Mouse (Mus musculus) MEL (cell line): ENCODE results near the gene Nup93. TPM values are rescaled to one million over a fixed set of nuclear protein-coding genes. Genes with fewer than 3 reads are reported as not detected.

Experiments used
- DNase-seq: peaks from one replicate; pipeline ENCODE4 v3.0.0; 2011; ENCODE audit warnings: low read depth, low spot score
- H3K27ac ChIP-seq: 2 replicates; pipeline ENCODE4 v1.5.1; 2012; ENCODE audit warnings: low read depth, mild to moderate bottlenecking, control low read depth, low read length, moderate library complexity; ENCODE audit not compliant: control insufficient read depth
- H3K27me3 ChIP-seq, 2 experiments: fragments of 150-350 bp in 1 of 2; sonication (generic) in 1 of 2; 2 replicates each; pipeline ENCODE4 v1.6.1; 2012; ENCODE audit warnings: low read length in 2 of 2, mild to moderate bottlenecking in 2 of 2, improper control_type of control experiment in 1 of 2, moderate library complexity in 1 of 2; ENCODE audit not compliant: insufficient read depth in 2 of 2, control insufficient read depth in 1 of 2
- H3K36me3 ChIP-seq, 2 experiments: 2 replicates each; pipeline ENCODE4 v1.6.1; 2012 to 2014; ENCODE audit warnings: low read length in 2 of 2, improper control_type of control experiment in 1 of 2, inconsistent platforms in 1 of 2, mild to moderate bottlenecking in 1 of 2; ENCODE audit not compliant: insufficient read depth in 2 of 2, control insufficient read depth in 1 of 2
- H3K4me1 ChIP-seq, 2 experiments: fragments of 150-350 bp in 1 of 2; sonication (generic) in 1 of 2; 2 replicates each; pipeline ENCODE4 v1.6.1; 2012; ENCODE audit warnings: low read length in 2 of 2, improper control_type of control experiment in 1 of 2, mild to moderate bottlenecking in 1 of 2; ENCODE audit not compliant: insufficient read depth in 2 of 2, control insufficient read depth in 1 of 2
- H3K4me3 ChIP-seq, 2 experiments: fragments of 150-350 bp in 1 of 2; sonication (generic) in 1 of 2; 2 replicates each; pipeline ENCODE4 v1.5.1; 2012; ENCODE audit warnings: low read depth in 2 of 2, low read length in 2 of 2, mild to moderate bottlenecking in 2 of 2, moderate library complexity in 2 of 2, control low read depth in 1 of 2, improper control_type of control experiment in 1 of 2; ENCODE audit not compliant: control insufficient read depth in 1 of 2, insufficient read depth in 1 of 2
- H3K79me2 ChIP-seq: 2 replicates; pipeline ENCODE4 v1.6.1; 2012; ENCODE audit warnings: mild to moderate bottlenecking, low read length, moderate library complexity; ENCODE audit not compliant: control insufficient read depth, poor library complexity, insufficient read depth
- H3K9ac ChIP-seq: 2 replicates; pipeline ENCODE4 v1.6.1; 2012; ENCODE audit warnings: low read depth, mild to moderate bottlenecking, control low read depth, low read length, moderate library complexity; ENCODE audit not compliant: control insufficient read depth, poor library complexity, severe bottlenecking
- H3K9me3 ChIP-seq: fragments of 150-350 bp; sonication (generic); replicated peaks from 2 replicates; pipeline ENCODE4 v1.6.1; 2012; ENCODE audit warnings: mild to moderate bottlenecking, low read length, improper control_type of control experiment, moderate library complexity; ENCODE audit not compliant: insufficient read depth
- BHLHE40 ChIP-seq: IDR thresholded peaks from 2 replicates; pipeline ENCODE4 v1.6.1; 2012; ENCODE audit warnings: low read depth, mild to moderate bottlenecking, inconsistent platforms, low read length, improper control_type of control experiment, borderline replicate concordance
- CHD2 ChIP-seq: IDR thresholded peaks from 2 replicates; pipeline ENCODE4 v1.6.1; 2011; ENCODE audit warnings: low read length, improper control_type of control experiment
- CTCF ChIP-seq, 3 experiments: IDR thresholded peaks in 2 of 3; conservative IDR thresholded peaks in 1 of 3; 2 replicates each; pipeline ENCODE4 v1.5.1; 2011 to 2012; ENCODE audit warnings: low read length in 3 of 3, low read depth in 2 of 3, mild to moderate bottlenecking in 2 of 3, improper control_type of control experiment in 1 of 3, inconsistent platforms in 1 of 3, mixed read lengths in 1 of 3, moderate library complexity in 1 of 3; ENCODE audit not compliant: control insufficient read depth in 1 of 3, insufficient read depth in 1 of 3, poor library complexity in 1 of 3, severe bottlenecking in 1 of 3
- ETS1 ChIP-seq: IDR thresholded peaks from 2 replicates; pipeline ENCODE4 v1.6.1; 2012; ENCODE audit warnings: low read depth, mild to moderate bottlenecking, inconsistent platforms, low read length, improper control_type of control experiment, moderate library complexity
- JUND ChIP-seq: IDR thresholded peaks from 2 replicates; pipeline ENCODE4 v1.6.1; 2011; ENCODE audit warnings: low read depth, mild to moderate bottlenecking, improper control_type of control experiment, low read length
- MAFK ChIP-seq: IDR thresholded peaks from 2 replicates; pipeline ENCODE4 v1.6.1; 2011; ENCODE audit warnings: low read depth, mild to moderate bottlenecking, low read length, improper control_type of control experiment, borderline replicate concordance
- MAX ChIP-seq: IDR thresholded peaks from 2 replicates; pipeline ENCODE4 v1.6.1; 2011; ENCODE audit warnings: low read length, improper control_type of control experiment
- POLR2A ChIP-seq, 2 experiments: IDR thresholded peaks; 2 replicates each; pipeline ENCODE4 v1.6.1; 2011 to 2012; ENCODE audit warnings: low read length in 2 of 2, mild to moderate bottlenecking in 2 of 2, control low read depth in 1 of 2, improper control_type of control experiment in 1 of 2, low read depth in 1 of 2, moderate library complexity in 1 of 2; ENCODE audit not compliant: control insufficient read depth in 1 of 2, insufficient read depth in 1 of 2, poor library complexity in 1 of 2
- POLR2AphosphoS5 ChIP-seq: IDR thresholded peaks from 2 replicates; pipeline ENCODE4 v1.6.1; 2012; ENCODE audit warnings: low read depth, borderline replicate concordance, mild to moderate bottlenecking, inconsistent platforms, low read length, moderate library complexity, mixed read lengths
- RAD21 ChIP-seq: IDR thresholded peaks from 2 replicates; pipeline ENCODE4 v1.6.1; 2011; ENCODE audit warnings: mild to moderate bottlenecking, low read depth, low read length, improper control_type of control experiment
- SIN3A ChIP-seq: IDR thresholded peaks from 2 replicates; pipeline ENCODE4 v1.6.1; 2012; ENCODE audit warnings: low read length, improper control_type of control experiment, inconsistent platforms
- SMC3 ChIP-seq: IDR thresholded peaks from 2 replicates; pipeline ENCODE4 v1.6.1; 2011; ENCODE audit warnings: low read depth, low read length, improper control_type of control experiment
- UBTF ChIP-seq: IDR thresholded peaks from 2 replicates; pipeline ENCODE4 v1.6.1; 2012; ENCODE audit warnings: low read depth, mild to moderate bottlenecking, inconsistent platforms, low read length, improper control_type of control experiment, moderate library complexity, borderline replicate concordance; ENCODE audit not compliant: insufficient read depth
- ZC3H11A ChIP-seq: IDR thresholded peaks from 2 replicates; pipeline ENCODE4 v1.6.1; 2012; ENCODE audit warnings: low read depth, mild to moderate bottlenecking, inconsistent platforms, low read length, improper control_type of control experiment
- ZKSCAN1 ChIP-seq: IDR thresholded peaks from 2 replicates; pipeline ENCODE4 v1.6.1; 2012; ENCODE audit warnings: low read depth, mild to moderate bottlenecking, inconsistent platforms, low read length, improper control_type of control experiment, moderate library complexity
- ZMIZ1 ChIP-seq: IDR thresholded peaks from 2 replicates; pipeline ENCODE4 v1.6.1; 2012; ENCODE audit warnings: low read depth, mild to moderate bottlenecking, inconsistent platforms, low read length, improper control_type of control experiment, moderate library complexity
- polyA plus RNA-seq, 2 experiments: library from polyadenylated mRNA; stranded (reverse) in 1 of 2; unstranded in 1 of 2; fragments of >175 nt in 1 of 2; fragments of >200 nt in 1 of 2; gene quantifications; 2 replicates each; pipeline versions ENCODE4 v1.2.1 to v1.2.4; 2012; ENCODE audit warnings: low replicate concordance in 2 of 2, low read depth in 1 of 2; ENCODE audit not compliant: insufficient read length in 2 of 2, insufficient read depth in 1 of 2, missing spikeins in 1 of 2
- total RNA-seq: library from RNA; depleted of rRNA; stranded (reverse); fragments of 300-350 nt; gene quantifications from 2 replicates; pipeline ENCODE4 v1.2.3, GENCODE M21; 2012

The Nup93 gene
- total and polyA plus RNA-seq, 3 experiments = 71.6 to 292 (median 110) TPM

DNA sequence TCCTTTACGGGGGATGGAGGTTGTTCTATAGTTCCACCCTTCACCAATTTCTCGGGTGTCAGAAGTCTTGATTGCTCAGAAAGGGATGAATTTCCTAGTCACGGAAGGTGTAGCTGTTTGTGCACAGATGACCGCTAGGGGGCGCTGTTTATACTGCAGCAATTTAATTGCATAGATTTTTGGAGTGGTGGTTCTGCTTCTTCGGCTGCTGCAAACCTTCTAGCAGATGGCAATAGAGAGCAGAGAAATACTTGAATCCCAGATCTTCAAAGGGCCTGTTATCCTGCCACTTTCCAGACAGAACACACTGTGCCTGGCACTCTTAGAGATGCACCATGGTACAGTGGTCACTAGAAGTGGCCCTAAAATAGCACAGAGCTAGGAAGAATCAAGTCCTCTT, 128.9 kb downstream of the Nup93 start:
- Histone ChIP-seq H3K9me3 (no peaks in the 10 kb centered on the region), H3K79me2 (no peaks in the 10 kb centered on the region), H3K9ac (no peak overlapping the region), H3K36me3 (no peaks in the 10 kb centered on the region), H3K4me3 (no peak overlapping the region), H3K27me3 (no peaks in the 10 kb centered on the region), H3K4me1 (no peaks in the 10 kb centered on the region)
- TF ChIP-seq RAD21 (peak; percentile 83), SIN3A (no peak), ZC3H11A (peak; percentile 81), CTCF (IDR thresholded peaks at IDR 0.05 in 2 of 3, conservative IDR thresholded peaks at IDR 0.05 in 1 of 3; ENCODE audit: control insufficient read depth in 1 of 3, insufficient read depth in 1 of 3, low read depth in 2 of 3, low read length in 3 of 3, poor library complexity in 1 of 3, severe bottlenecking in 1 of 3) (peak; percentile 87 to 94 (median 87)), MAX (no peak), SMC3 (peak; percentile 91), CHD2 (no peak), ETS1 (no peak)
- TF ChIP-seq, all 39 proteins: peak for 4
- no peak overlapping the region for H3K27ac ChIP-seq
- peak; percentile 72 for DNase-seq

DNA sequence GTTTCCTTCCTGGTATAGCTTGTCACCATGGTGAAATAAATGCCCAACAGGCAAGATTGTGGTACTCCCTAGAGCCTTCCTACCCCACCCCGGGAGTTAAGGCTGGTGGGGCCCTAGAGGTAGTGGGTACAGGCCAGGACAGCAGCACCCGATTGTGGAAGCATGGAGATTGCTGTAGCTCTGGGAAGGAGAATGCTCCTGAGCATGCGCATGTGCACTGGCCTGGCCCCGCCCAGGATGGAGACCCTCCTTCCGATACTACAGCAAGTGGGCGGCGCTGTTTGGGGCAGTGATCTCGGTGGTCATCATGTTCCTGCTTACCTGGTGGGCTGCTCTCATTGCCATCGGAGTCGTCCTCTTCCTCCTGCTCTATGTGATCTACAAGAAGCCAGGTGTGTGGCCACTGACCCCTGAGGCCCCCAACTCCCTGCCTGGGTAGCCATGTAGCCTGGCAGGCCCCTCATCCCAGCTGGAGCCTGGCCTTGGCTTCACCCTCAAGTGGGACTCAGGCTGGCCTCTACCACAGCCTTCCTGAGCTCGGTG, 129.5 kb downstream of the Nup93 start:
- H3K36me3 ChIP-seq = no peaks in the 10 kb centered on the region
- H3K9me3 ChIP-seq = no peaks in the 10 kb centered on the region
- no peak overlapping the region for H3K4me3 ChIP-seq
- no peaks in the 10 kb centered on the region for H3K79me2 ChIP-seq
- H3K27me3 ChIP-seq = no peaks in the 10 kb centered on the region
- no peaks in the 10 kb centered on the region for H3K4me1 ChIP-seq
- TF ChIP-seq UBTF (no peak), POLR2A (IDR thresholded peaks at IDR 0.05; ENCODE audit: control insufficient read depth in 1 of 2, insufficient read depth in 1 of 2, low read depth in 1 of 2, low read length in 2 of 2, poor library complexity in 1 of 2) (no peak), SMC3 (no peak)
- no peak for DNase-seq
- no peak overlapping the region for H3K27ac ChIP-seq
- H3K9ac ChIP-seq = no peak overlapping the region

DNA sequence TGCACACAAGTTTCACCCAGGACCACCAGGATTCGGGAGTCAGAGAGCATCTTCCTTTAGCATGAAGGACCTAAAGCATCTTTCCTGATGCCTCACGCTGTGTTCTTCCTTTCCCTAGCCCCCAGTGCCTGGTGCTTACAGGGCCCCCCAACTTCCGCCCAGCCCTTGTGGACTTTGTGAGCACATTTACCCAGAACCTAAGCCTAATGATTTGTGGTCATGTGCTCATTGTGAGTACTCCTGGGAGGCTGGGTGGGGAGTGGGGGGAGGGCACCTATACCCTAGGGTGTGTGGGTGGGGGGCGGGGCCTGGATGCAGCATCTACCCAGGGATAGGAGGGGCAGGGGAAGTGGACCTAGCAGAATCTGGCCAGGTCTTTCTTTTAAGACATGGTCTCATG, 131.3 kb downstream of the Nup93 start:
- Histone ChIP-seq H3K9ac (no peak overlapping the region), H3K36me3 (no peaks in the 10 kb centered on the region), H3K9me3 (no peaks in the 10 kb centered on the region), H3K4me1 (no peaks in the 10 kb centered on the region), H3K27me3 (no peaks in the 10 kb centered on the region; a peak in 1 of 4 replicates), H3K27ac (no peak overlapping the region), H3K4me3 (no peak overlapping the region), H3K79me2 (no peaks in the 10 kb centered on the region)
- no peak for DNase-seq
- TF ChIP-seq BHLHE40 = no peak
- TF ChIP-seq MAFK = no peak
- no peak for TF ChIP-seq POLR2AphosphoS5
- no peak for TF ChIP-seq ZMIZ1
- TF ChIP-seq JUND = no peak
- TF ChIP-seq ZKSCAN1 = no peak
- no peak for TF ChIP-seq SMC3
